Mouse (Mus musculus) myocyte (in vitro differentiated cells): ENCODE measurements around the gene Olfr124.

Experiments
- E2F4 ChIP-seq: IDR thresholded peaks from one replicate; pipeline ENCODE4 v1.6.1; 2011; ENCODE audit warnings: mild to moderate bottlenecking, control low read depth, moderate library complexity; ENCODE audit not compliant: insufficient read depth
- MAX ChIP-seq: IDR thresholded peaks from one replicate; pipeline ENCODE4 v1.6.1; 2011; ENCODE audit warnings: low read depth, mild to moderate bottlenecking, control low read depth
- MYOD1 ChIP-seq, 3 experiments: IDR thresholded peaks; one replicate each; pipeline ENCODE4 v1.6.1; 2011; ENCODE audit warnings: control low read depth in 2 of 3, low read depth in 2 of 3, mild to moderate bottlenecking in 2 of 3, moderate library complexity in 1 of 3; ENCODE audit not compliant: insufficient read length in 2 of 3, control insufficient read depth in 1 of 3
- MYOG ChIP-seq, 3 experiments: IDR thresholded peaks; one replicate each; pipeline ENCODE4 v1.6.1; 2011; ENCODE audit warnings: control low read depth in 2 of 3, low read depth in 2 of 3, mild to moderate bottlenecking in 2 of 3; ENCODE audit not compliant: insufficient read length in 2 of 3, control insufficient read depth in 1 of 3, insufficient read depth in 1 of 3
- POLR2A ChIP-seq: IDR thresholded peaks from one replicate; pipeline ENCODE4 v1.6.1; 2011; ENCODE audit warnings: low read depth, mild to moderate bottlenecking, control low read depth, moderate library complexity; ENCODE audit not compliant: insufficient read length
- POLR2AphosphoS2 ChIP-seq: IDR thresholded peaks from one replicate; pipeline ENCODE4 v1.6.1; 2011; ENCODE audit warnings: low read depth, control low read depth; ENCODE audit not compliant: insufficient read length
- TCF3 ChIP-seq: IDR thresholded peaks from one replicate; pipeline ENCODE4 v1.6.1; 2011; ENCODE audit warnings: low read depth, control low read depth; ENCODE audit not compliant: insufficient read length

DNA sequence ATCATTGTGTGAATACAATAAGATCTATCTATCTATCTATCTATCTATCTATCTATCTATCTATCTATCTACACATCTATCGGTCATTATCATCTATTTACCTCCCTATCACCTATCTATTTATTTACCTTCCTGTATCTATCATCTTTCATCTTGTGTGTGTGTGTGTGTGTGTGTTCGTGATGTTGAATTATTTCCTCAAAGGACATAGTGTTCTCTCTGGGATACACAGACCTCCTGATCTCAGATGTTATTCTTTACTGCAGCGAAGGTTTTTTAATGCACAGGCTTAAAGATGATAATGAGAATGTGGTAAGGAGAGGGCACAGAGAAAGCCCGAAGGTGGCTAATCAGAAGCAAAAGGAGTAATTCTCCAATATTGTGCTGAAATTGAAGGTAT is 31.4 kb upstream of the Olfr124 start, which contains the start of gene Olfr122:
- no peak for TF ChIP-seq POLR2A
- no peak for TF ChIP-seq E2F4
- TF ChIP-seq TCF3, result no peak
- no peak for TF ChIP-seq MAX
- no peak for TF ChIP-seq POLR2AphosphoS2
- no peak for TF ChIP-seq MYOG (IDR thresholded peaks at IDR 0.05; ENCODE audit: control insufficient read depth in 1 of 3, insufficient read depth in 1 of 3, insufficient read length in 2 of 3, low read depth in 2 of 3)
- TF ChIP-seq MYOD1 (IDR thresholded peaks at IDR 0.05; ENCODE audit: control insufficient read depth in 1 of 3, insufficient read length in 2 of 3, low read depth in 2 of 3), result no peak
